Mouse (Mus musculus) stomach, adult 2 months (tissue): ENCODE results near the gene Olfr868. TPM values are rescaled to one million over a fixed set of nuclear protein-coding genes. Genes with fewer than 3 reads are reported as not detected.

Experiments
- polyA plus RNA-seq: library from polyadenylated mRNA; depleted of rRNA; stranded (reverse); fragments of >200 nt; gene quantifications from 2 replicates; pipeline ENCODE4 v1.2.3, GENCODE M21; 2012; rRNA removed

The Olfr868 gene
- not detected in 2 replicates for polyA plus RNA-seq

GRCm38 (mm10) chr9:20098326-20098725 lies at the start of gene Olfr868:
TSS of gene Olfr868 (plus strand) at chr9:20098626.

GRCm38 (mm10) chr9:20057462-20057861 lies 41.0 kb upstream of the Olfr868 start, which contains the start of gene Olfr867:
TSS of gene Olfr867 (minus strand) at chr9:20057562.

GRCm38 (mm10) chr9:20128709-20129108 lies 30.3 kb downstream of the Olfr868 start, which contains the start of gene Olfr869:
TSS of gene Olfr869 (plus strand) at chr9:20129009.

Other genes starting within 250 kb of the Olfr868 start
- not detected in 2 replicates for gene Olfr860, start 248.9 kb upstream of the Olfr868 start, polyA plus RNA-seq
- not detected in 2 replicates for gene Olfr862, start 210.6 kb upstream of the Olfr868 start, polyA plus RNA-seq
- gene Olfr77, start 181.8 kb upstream of the Olfr868 start, polyA plus RNA-seq, result not detected in 2 replicates
- gene Olfr866, start 70.6 kb upstream of the Olfr868 start, polyA plus RNA-seq, result not detected in 2 replicates
- gene Olfr867, start 41.1 kb upstream of the Olfr868 start, polyA plus RNA-seq, result not detected in 2 replicates
- not detected in 2 replicates for gene Olfr869, start 30.4 kb downstream of the Olfr868 start, polyA plus RNA-seq
- gene Olfr870, start 75.4 kb downstream of the Olfr868 start, polyA plus RNA-seq, result not detected in 2 replicates
- not detected in 2 replicates for gene Olfr871, start 113.6 kb downstream of the Olfr868 start, polyA plus RNA-seq
- not detected in 2 replicates for gene Olfr872, start 138.5 kb downstream of the Olfr868 start, polyA plus RNA-seq
- not detected in 2 replicates for gene Olfr39, start 183.7 kb downstream of the Olfr868 start, polyA plus RNA-seq
- gene Olfr873, start 199.9 kb downstream of the Olfr868 start, polyA plus RNA-seq, result not detected in 2 replicates
- gene Olfr18, start 237.5 kb downstream of the Olfr868 start, polyA plus RNA-seq, result not detected in 2 replicates